Mouse (Mus musculus): ENCODE results near the gene Prmt2.

- TF ChIP-seq CTCF (IDR thresholded peaks at IDR 0.05; ENCODE audit: low read depth) (no peak), EP300 (optimal IDR thresholded peaks at IDR 0.05) (no peak)
Observed at GRCm38 (mm10) chr10:76246601-76247000, 8.9 kb upstream of the Prmt2 start.

All from stomach, postnatal 0 days (tissue).